34 mouse cellular contexts compared by ENCODE assay signal in the genomic region with DNA sequence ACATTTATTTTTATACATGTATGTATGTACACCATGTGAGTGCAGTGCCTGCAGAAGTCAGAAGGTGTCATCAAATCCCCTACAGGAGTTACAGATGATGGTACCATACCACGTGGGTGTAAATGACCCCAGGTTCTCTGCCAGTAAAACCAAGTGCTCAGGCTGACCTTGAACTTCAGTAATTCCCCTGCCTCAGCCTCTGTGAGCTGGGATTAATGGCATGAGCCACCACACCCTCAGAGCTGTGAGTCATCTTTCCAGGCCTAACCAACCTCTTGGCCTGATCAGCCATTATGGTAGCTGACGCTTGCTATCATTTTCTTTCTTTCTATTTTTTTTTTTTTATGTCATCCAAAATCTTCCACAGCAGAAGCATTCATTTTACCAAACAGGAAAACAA. TPM values are rescaled to one million over a fixed set of nuclear protein-coding genes. Genes with fewer than 3 reads are reported as not detected.
"Had no signal": no experiment of that assay in that cellular context is flagged by ENCODE, and none has a peak within 500 bp of the region (broad histone marks: within the 10 kb centered on the region; RNA-seq: fewer than 3 reads in every experiment).

No protein-coding gene starts in this region.

- H3K4me2 ChIP-seq: heart, embryonic 12.5 days; hindbrain, embryonic 12.5 days; hindbrain, embryonic 14.5 days; intestine, embryonic 15.5 days; limb, embryonic 12.5 days; liver, embryonic 11.5 days; liver, embryonic 13.5 days; liver, embryonic 15.5 days had no signal

- ATAC-seq: hindbrain, embryonic 16.5 days; inflammation-experienced regulatory T-cells, adult 6 months; intestine, embryonic 15.5 days; intestine, postnatal 0 days had no signal

- H3K4me1 ChIP-seq: heart, embryonic 10.5 days; heart, embryonic 12.5 days; limb, embryonic 10.5 days had no signal

- H3K27ac ChIP-seq: heart, embryonic 10.5 days; hindbrain, embryonic 10.5 days; hindbrain, embryonic 12.5 days; hindbrain, embryonic 14.5 days; intestine, embryonic 15.5 days; left cerebral cortex, adult 2 months; limb, embryonic 10.5 days; limb, embryonic 12.5 days; liver, embryonic 13.5 days; liver, embryonic 15.5 days had no signal

- H3K36me3 ChIP-seq: heart, embryonic 10.5 days; heart, embryonic 12.5 days; hindbrain, embryonic 10.5 days; hindbrain, embryonic 12.5 days; intestine, embryonic 15.5 days; limb, embryonic 10.5 days; limb, embryonic 12.5 days; liver, embryonic 13.5 days; liver, embryonic 15.5 days had no signal

- H3K9ac ChIP-seq: heart, embryonic 12.5 days; hindbrain, embryonic 12.5 days; hindbrain, embryonic 14.5 days; intestine, embryonic 15.5 days; limb, embryonic 12.5 days; liver, embryonic 13.5 days; liver, embryonic 15.5 days had no signal

- H3K27me3 ChIP-seq: heart, embryonic 12.5 days; hindbrain, embryonic 12.5 days; intestine, embryonic 15.5 days; limb, embryonic 12.5 days; liver, embryonic 13.5 days; liver, embryonic 15.5 days had no signal

- H3K9me3 ChIP-seq: heart, embryonic 10.5 days; heart, embryonic 12.5 days; hindbrain, embryonic 10.5 days; hindbrain, embryonic 12.5 days; intestine, embryonic 15.5 days; limb, embryonic 10.5 days; limb, embryonic 12.5 days; liver, embryonic 13.5 days; liver, embryonic 15.5 days had no signal

- DNase-seq: gastrocnemius, postnatal 14 days; gastrocnemius, postnatal 36 days; heart, adult 11 months; heart, postnatal 10 days; heart, postnatal 4 days; kidney, adult 18-20 months; kidney, adult 8-10 months; kidney, postnatal 14 days; kidney, postnatal 36 days; liver; liver, embryonic 13.5 days; lung, adult 18-20 months had no signal

- H3K4me3 ChIP-seq: heart, embryonic 10.5 days; heart, embryonic 12.5 days; hindbrain, embryonic 10.5 days; hindbrain, embryonic 12.5 days; intestine, embryonic 15.5 days; left cerebral cortex, adult 2 months; limb, embryonic 10.5 days; limb, embryonic 12.5 days; liver, embryonic 13.5 days; liver, embryonic 15.5 days had no signal

RNA-seq across cellular contexts. Expression of a gene that starts 20.6 kb away (rescaled TPM):
- total RNA-seq: gastrocnemius, adult 18-20 months; gastrocnemius, adult 8-10 months; gastrocnemius, postnatal 14 days; gastrocnemius, postnatal 36 days; heart, adult 8-10 months; heart, postnatal 10 days; heart, postnatal 25 days; heart, postnatal 4 days had no signal
- polyA plus RNA-seq: hindbrain, embryonic 14.5 days; hindbrain, embryonic 16.5 days; inflammation-experienced regulatory T-cells, adult 6 months; liver, embryonic 13.5 days; liver, embryonic 15.5 days had no signal

RNA-seq across cellular contexts. Expression of a gene that starts 57.4 kb away (rescaled TPM):
- polyA plus RNA-seq: gonadal fat pad, adult 2 months; heart, embryonic 10.5 days; kidney, embryonic 14.5 days; large intestine, adult 2 months; limb, embryonic 14.5 days had no signal
